Mouse (Mus musculus): Measurements from ENCODE around the gene Slc6a17. TPM values are rescaled to one million over a fixed set of nuclear protein-coding genes. Genes with fewer than 3 reads are reported as not detected.

Gene Slc6a17
- polyA plus RNA-seq, 1 experiment from 2014 or later = 3.7 TPM

DNA sequence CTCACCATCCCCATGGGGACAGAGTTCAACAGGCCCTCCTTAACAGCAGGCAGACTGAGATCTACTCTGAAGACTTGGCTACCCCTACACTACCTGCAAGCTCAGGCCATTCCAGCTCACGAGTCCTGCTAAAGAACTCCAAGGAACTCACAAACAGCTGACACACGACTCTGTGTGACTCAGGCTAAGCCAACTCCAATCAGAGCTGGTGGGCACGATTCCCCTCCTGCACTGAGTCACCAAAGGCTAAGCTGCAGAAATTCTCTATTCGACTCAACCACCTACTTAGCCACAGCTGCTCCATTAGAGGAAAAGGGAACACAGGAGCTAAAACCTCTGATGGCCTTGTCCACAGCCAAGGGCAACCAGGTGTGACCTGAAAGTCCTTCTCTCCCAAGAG is 1.8 kb downstream of the Slc6a17 start:
- Histone ChIP-seq H3K27me3 (ENCODE audit: poor library complexity, severe bottlenecking) (peaks cover 70% of the 10 kb centered on the region), H3K9me3 (no peaks in the 10 kb centered on the region), H3K4me1 (peaks cover 28% of the 10 kb centered on the region), H3K4me3 (no peak overlapping the region), H3K27ac (no peak overlapping the region), H3K36me3 (replicated peaks) (no peaks in the 10 kb centered on the region)
- WGBS = 60% methylated on average over 4 of the region's 4 CpGs
- DNase-seq (ENCODE audit: extremely low spot score, low spot score) = no peak

- peaks cover 32% of the 10 kb centered on the region for H3K4me1 ChIP-seq
Measured at GRCm38 (mm10) chr3:107511416-107511815, 6.4 kb downstream of the Slc6a17 start.

DNA sequence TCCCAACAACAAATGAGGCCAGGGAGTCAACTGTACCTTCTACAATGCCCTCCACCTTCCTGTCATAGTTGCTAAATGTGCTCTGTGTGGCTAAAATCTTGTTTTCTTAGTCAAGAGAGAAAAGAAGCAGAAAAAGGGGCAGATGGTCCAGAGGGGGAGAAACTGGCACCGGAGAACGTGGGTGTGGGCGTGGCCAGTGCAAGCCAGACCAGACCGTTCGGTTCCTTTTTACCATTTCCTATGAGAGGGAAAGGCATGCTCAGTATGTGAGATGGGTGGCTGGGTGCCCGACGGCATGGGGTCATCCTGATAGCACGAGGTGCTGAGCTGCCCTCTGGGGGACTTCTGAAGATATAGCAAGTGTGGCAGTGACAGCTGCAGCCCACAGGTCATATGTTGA is 9.1 kb downstream of the Slc6a17 start:
- H3K4me1 ChIP-seq = peaks cover 47% of the 10 kb centered on the region
- no peaks in the 10 kb centered on the region for H3K9me3 ChIP-seq
- H3K36me3 ChIP-seq (replicated peaks) = no peaks in the 10 kb centered on the region
- WGBS = 86% methylated on average over 8 of the region's 8 CpGs
- no peak overlapping the region for H3K4me3 ChIP-seq
- no peak overlapping the region for H3K27ac ChIP-seq
- DNase-seq (ENCODE audit: extremely low spot score, low spot score) = no peak
- H3K27me3 ChIP-seq (ENCODE audit: poor library complexity, severe bottlenecking) = peaks cover 5% of the 10 kb centered on the region; the same call in 1 of the 2 replicates

More at GRCm38 (mm10) chr3:107511416-107511815, 6.4 kb downstream of the Slc6a17 start:
- Histone ChIP-seq H3K36me3 (replicated peaks) (no peaks in the 10 kb centered on the region), H3K27me3 (ENCODE audit: poor library complexity, severe bottlenecking) (peaks cover 24% of the 10 kb centered on the region), H3K4me3 (no peak overlapping the region), H3K9me3 (no peaks in the 10 kb centered on the region), H3K27ac (no peak overlapping the region)
- WGBS = 76% methylated on average over 3 of the region's 3 CpGs
- DNase-seq (ENCODE audit: extremely low spot score, low spot score) = no peak

GRCm38 (mm10) chr3:107507966-107508365 is 9.9 kb downstream of the Slc6a17 start:
- Histone ChIP-seq H3K4me1 (peaks cover 45% of the 10 kb centered on the region), H3K36me3 (replicated peaks) (no peaks in the 10 kb centered on the region), H3K27ac (no peak overlapping the region), H3K9me3 (no peaks in the 10 kb centered on the region), H3K27me3 (ENCODE audit: poor library complexity, severe bottlenecking) (no peaks in the 10 kb centered on the region), H3K4me3 (no peak overlapping the region)
- WGBS = 73% methylated on average over 9 of the region's 9 CpGs
- no peak for DNase-seq (ENCODE audit: extremely low spot score, low spot score)

DNA sequence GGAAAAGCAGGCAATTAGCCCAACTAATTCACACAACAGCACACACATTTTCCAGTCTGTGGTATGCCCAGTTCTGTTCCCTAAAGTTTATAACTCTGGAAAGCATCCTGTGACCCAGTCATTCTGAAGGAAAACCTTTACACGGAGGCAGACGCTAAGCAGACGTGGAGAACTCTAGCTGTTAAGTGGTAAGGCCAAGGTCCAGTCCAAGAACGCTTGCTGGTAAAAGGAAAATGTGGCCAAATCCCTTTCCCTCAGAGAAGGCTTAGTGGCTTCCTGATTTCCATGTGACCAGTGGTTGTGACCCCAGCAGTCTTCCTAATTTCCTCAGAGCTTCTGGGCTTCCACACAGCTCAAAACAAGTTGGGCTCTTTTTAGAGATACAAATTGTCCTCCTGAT is 11.3 kb downstream of the Slc6a17 start:
- Histone ChIP-seq H3K4me3 (no peak overlapping the region), H3K36me3 (replicated peaks) (no peaks in the 10 kb centered on the region), H3K27ac (peak overlapping the region; percentile 84), H3K9me3 (no peaks in the 10 kb centered on the region), H3K4me1 (peaks cover 55% of the 10 kb centered on the region), H3K27me3 (ENCODE audit: poor library complexity, severe bottlenecking) (no peaks in the 10 kb centered on the region)
- DNase-seq (ENCODE audit: extremely low spot score, low spot score) = no peak
- 64% methylated on average over 4 of the region's 4 CpGs for WGBS

DNA sequence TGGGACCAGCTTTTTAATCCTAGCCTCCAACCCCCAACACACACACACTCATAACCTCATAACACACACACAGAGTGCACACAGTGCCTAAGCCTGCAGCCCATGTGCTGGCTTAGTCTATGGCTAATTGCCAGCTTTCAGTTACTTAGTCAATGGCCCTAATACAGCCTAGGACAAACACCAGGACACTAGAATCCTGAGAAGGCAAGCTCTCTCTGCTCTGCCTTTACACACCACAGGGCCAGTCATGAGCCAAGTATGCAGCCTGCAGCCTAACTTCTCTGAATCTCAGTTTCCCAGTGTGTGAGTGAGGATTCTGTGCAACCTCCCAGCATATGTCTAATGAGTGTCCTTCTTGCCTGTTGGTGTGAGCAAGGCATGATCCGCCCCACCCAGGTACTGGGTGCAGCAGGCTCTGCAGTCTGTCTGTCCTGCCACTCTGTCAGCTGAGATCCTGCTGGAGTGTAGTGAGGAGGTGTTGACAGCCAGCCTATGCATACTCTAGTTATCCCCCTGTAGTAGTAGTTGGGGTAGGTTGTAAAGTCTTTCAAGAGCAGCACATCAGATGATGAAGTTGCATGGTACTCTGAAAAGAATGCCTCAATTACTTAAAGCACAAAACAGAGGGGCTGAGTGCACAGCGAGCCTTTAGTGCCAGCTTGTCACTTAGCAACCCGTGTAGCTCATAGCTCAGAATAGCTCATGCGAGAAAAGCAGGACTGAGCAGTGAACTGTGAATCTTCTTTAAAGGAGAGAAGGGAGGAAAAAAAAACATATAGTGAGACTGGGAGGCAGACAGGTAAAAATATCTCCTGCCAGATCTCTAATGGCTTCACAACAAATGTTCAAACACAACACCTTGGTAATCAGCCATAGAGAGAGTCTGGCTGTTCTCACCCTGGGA is 12.1 kb downstream of the Slc6a17 start:
- Histone ChIP-seq H3K4me1 (peaks cover 56% of the 10 kb centered on the region), H3K4me3 (peak overlapping the region; percentile 21; the same call in 1 of the 2 replicates), H3K36me3 (replicated peaks) (peaks cover under 1% of the 10 kb centered on the region), H3K27ac (peak overlapping the region; percentile 84), H3K9me3 (peaks cover 2% of the 10 kb centered on the region), H3K27me3 (ENCODE audit: poor library complexity, severe bottlenecking) (no peaks in the 10 kb centered on the region)
- 39% methylated on average over 4 of the region's 4 CpGs for WGBS
- peak; percentile 26 for DNase-seq (ENCODE audit: extremely low spot score, low spot score)

- peaks cover 45% of the 10 kb centered on the region for H3K4me1 ChIP-seq
- DNase-seq (ENCODE audit: extremely low spot score, low spot score) = no peak
- H3K9me3 ChIP-seq = peaks cover 12% of the 10 kb centered on the region
- H3K36me3 ChIP-seq (replicated peaks) = peaks cover 12% of the 10 kb centered on the region
- H3K4me3 ChIP-seq = no peak overlapping the region
- WGBS = 71% methylated on average over 1 of the region's 1 CpGs
- no peaks in the 10 kb centered on the region for H3K27me3 ChIP-seq (ENCODE audit: poor library complexity, severe bottlenecking)
- H3K27ac ChIP-seq = peak overlapping the region; percentile 84; the same call in 1 of the 2 replicates
Measured at GRCm38 (mm10) chr3:107504542-107504941, 13.3 kb downstream of the Slc6a17 start.

- WGBS = 88% methylated on average over 2 of the region's 2 CpGs
- H3K27ac ChIP-seq = no peak overlapping the region
- peaks cover 12% of the 10 kb centered on the region for H3K9me3 ChIP-seq
- no peaks in the 10 kb centered on the region for H3K27me3 ChIP-seq (ENCODE audit: poor library complexity, severe bottlenecking)
- H3K4me3 ChIP-seq = no peak overlapping the region
- no peak for DNase-seq (ENCODE audit: extremely low spot score, low spot score)
- peaks cover 42% of the 10 kb centered on the region for H3K4me1 ChIP-seq
- peaks cover 19% of the 10 kb centered on the region for H3K36me3 ChIP-seq (replicated peaks)
Measured at GRCm38 (mm10) chr3:107503716-107504115, 14.1 kb downstream of the Slc6a17 start.

DNA sequence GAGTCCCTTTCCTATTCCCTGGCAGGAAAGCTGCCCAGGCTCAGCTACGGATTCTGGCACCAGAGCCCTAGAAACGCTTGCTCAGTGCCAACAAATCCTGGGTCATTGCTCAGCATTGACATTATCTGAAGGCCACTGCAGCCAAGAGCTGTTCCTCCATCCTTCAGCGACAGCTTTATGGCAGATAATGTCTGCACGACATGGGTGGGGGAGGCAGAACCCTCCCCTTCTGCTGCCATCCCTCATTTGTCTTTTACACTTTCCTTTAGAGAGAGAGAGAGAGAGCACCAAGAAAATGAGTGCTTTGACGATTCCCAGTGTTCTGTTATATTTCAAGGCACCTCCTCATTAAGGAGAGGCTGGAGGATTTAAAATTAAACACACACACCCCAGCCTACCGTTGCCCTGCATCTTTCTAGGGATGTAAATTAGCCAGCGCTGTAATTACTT is 16.1 kb downstream of the Slc6a17 start:
- WGBS = 82% methylated on average over 7 of the region's 7 CpGs
- Histone ChIP-seq H3K4me1 (peaks cover 40% of the 10 kb centered on the region), H3K27ac (no peak overlapping the region; the same call in 1 of the 2 replicates)

DNA sequence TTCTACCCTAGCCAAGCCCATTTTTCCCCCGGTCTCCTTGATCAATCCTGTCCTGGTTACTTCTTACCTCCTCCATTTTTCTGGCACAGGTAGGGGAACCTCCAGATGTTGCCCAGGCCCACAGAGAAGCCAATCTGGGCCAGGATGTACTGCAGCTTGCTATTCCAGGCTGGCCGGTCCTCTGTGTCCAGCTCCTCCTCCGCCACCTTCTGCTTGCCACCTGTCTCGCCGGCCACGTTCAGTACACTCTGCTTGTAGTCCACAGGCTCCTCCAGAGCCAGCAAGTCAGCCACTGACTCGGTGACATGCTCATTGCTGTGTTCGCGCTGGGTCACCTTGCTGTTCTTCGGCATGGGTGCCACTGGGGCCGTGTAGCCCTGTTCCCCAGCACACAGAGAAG is 17.5 kb downstream of the Slc6a17 start:
- Histone ChIP-seq H3K4me3 (no peak overlapping the region), H3K9me3 (peaks cover 12% of the 10 kb centered on the region), H3K36me3 (replicated peaks) (peaks cover 19% of the 10 kb centered on the region), H3K27ac (no peak overlapping the region), H3K4me1 (peaks cover 34% of the 10 kb centered on the region), H3K27me3 (ENCODE audit: poor library complexity, severe bottlenecking) (no peaks in the 10 kb centered on the region)
- no peak for DNase-seq (ENCODE audit: extremely low spot score, low spot score)
- WGBS = 96% methylated on average over 11 of the region's 11 CpGs

More for the DNA sequence above, 16.1 kb downstream of the Slc6a17 start:
- no peak overlapping the region for H3K4me3 ChIP-seq
- no peak for DNase-seq (ENCODE audit: extremely low spot score, low spot score)
- peaks cover 19% of the 10 kb centered on the region for H3K36me3 ChIP-seq (replicated peaks)
- no peaks in the 10 kb centered on the region for H3K27me3 ChIP-seq (ENCODE audit: poor library complexity, severe bottlenecking)
- peaks cover 12% of the 10 kb centered on the region for H3K9me3 ChIP-seq

DNA sequence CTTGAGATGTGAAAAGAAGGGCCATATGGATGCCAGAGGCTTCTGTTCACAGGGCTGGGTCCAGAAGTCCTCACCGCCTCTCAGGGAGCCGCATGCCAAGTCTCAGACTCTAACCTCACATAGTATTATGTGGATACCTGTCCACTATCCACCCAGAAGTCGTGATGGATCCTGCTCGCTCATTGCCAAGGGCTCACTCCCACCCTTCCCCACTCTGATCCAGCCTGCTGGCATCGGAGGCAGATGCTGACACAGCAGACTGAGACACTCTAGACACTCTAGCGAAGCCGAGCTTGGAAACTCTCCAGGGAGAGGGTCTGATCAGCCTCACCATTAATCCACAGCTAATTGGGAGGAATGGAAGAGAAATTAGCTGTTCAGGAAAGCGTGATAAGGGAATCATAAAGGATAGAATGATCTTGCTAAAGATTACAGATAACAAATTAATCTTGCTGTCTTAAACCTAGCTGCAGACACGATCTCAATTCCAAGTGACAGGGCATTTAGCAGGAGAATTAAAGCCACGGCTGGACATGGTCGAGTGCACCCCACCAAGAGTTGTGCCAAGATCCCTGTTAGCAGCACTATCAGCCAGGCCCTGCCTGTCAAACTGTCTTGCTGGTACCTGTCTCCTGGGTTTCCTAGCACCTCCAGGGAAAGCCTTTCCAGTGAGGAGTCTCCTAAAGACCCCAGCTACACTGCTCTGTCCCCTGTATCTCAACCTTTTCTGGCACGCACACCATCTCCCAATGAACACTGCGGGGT is 21.6 kb downstream of the Slc6a17 start:
- Histone ChIP-seq H3K4me1 (peaks cover 9% of the 10 kb centered on the region; the same call in 1 of the 2 replicates), H3K9me3 (peaks cover 12% of the 10 kb centered on the region), H3K36me3 (replicated peaks) (peaks cover 19% of the 10 kb centered on the region), H3K27ac (no peak overlapping the region), H3K4me3 (no peak overlapping the region), H3K27me3 (ENCODE audit: poor library complexity, severe bottlenecking) (no peaks in the 10 kb centered on the region)
- WGBS = 78% methylated on average over 13 of the region's 13 CpGs
- no peak for DNase-seq (ENCODE audit: extremely low spot score, low spot score)

DNA sequence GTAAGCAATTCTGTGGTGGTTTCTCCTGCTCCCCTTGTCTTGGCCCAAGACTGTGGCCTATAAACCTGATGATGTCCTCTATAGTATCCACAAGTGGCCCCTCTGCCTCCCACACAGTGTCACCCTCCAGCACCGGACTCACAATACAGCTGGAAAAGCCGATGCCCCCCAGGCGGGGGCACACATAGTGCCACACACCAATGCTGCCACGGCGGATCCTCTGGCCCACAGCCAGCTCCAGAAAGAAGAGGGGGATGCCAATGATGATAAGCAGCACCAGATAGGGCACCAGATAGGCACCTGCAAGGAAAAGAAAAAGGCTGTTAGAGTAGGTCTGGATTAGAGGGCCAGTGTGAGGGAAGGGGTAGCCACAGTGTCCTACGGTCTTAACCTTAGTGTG is 22.3 kb downstream of the Slc6a17 start:
- no peak overlapping the region for H3K27ac ChIP-seq
- H3K36me3 ChIP-seq (replicated peaks) = peaks cover 17% of the 10 kb centered on the region
- 94% methylated on average over 6 of the region's 6 CpGs for WGBS
- H3K4me3 ChIP-seq = no peak overlapping the region
- no peak for DNase-seq (ENCODE audit: extremely low spot score, low spot score)
- peaks cover 8% of the 10 kb centered on the region for H3K9me3 ChIP-seq
- no peaks in the 10 kb centered on the region for H3K27me3 ChIP-seq (ENCODE audit: poor library complexity, severe bottlenecking)
- H3K4me1 ChIP-seq = peaks cover 9% of the 10 kb centered on the region; the same call in 1 of the 2 replicates
